Mouse (Mus musculus): ENCODE data around the gene Cnmd.

Cnmd gene

GRCm38 (mm10) chr14:79642063-79642462 lies 19.9 kb downstream of the Cnmd start:
- DNase-seq: no peak

DNA sequence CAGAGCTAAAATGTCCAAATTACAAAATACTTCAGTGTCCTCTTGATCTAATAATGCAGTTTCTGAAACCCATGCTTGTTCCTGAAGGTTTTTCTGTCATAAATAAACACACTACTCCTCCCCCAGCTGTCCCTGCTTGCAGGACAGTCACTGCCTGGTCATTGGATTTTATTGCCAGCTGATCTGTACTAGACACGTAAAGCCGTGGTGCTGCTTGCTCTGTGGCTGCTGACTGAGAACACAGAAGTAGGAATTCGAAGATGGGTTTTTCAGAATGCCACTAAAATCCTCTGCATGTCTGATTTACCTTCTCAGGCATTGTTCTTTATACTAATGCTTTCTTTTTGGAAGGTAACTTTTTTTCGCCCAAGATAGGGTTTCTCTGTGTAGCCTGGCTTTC lies 25.2 kb downstream of the Cnmd start:
- no peak for DNase-seq

GRCm38 (mm10) chr14:79633196-79633595 lies 28.8 kb downstream of the Cnmd start:
- DNase-seq: no peak

- no peak for DNase-seq
Observed at GRCm38 (mm10) chr14:79632330-79632729, 29.6 kb downstream of the Cnmd start.

DNA sequence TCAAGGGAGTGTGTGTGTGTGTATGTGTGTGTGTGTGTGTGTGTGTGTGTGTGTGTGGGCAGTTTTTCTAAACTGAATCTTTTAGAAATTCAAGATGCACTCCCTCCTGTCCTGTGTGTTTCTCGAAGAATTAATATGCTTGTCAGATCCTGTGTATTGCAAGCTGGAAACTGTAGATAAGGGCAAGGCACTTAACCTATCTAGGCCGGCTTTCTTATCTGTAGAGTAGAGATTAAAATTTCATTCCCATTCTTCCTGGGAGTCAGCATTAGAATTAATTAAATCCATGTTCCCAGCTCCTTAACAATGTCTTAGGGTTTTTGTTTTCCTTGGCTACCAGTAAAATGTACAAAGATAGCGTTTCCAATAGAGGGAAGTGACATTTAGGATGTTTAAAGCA lies 40.8 kb downstream of the Cnmd start:
- no peak for DNase-seq

GRCm38 (mm10) chr14:79619802-79620201 lies 42.2 kb downstream of the Cnmd start:
- no peak for DNase-seq

DNA sequence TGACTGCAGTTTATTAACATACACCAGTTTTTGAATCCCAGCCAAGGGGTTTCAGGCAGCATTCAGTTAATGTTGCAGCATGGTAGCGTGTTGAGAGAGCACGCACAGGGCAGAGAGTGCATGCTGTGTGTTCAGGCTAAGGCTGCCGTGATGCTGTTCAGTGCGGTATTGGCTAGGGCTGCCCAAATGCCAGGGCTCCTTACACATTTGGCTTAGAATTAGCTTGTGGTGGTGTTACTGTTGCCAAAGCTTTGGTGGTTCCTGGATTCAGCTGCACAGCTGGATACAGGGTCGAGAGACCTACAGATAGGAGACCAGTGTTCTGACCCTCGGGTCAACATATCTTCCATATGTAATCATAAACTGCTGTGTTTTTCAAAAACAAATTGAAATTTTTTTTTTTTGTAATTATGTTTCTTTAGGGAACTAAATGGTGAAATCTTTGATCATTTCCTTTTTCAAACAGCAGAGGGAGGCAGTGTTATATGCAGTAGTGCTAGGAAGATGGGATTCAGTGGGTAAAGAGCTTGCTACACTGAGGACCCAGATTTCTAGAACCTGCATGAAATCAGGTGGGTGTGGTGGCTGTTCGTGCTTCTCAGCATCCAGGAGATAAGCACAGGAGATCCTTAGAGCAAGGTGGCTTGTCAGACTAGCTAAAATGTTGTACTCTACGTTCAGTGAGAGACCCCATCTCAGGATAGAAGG lies 44.7 kb downstream of the Cnmd start:
- no peak for DNase-seq

DNA sequence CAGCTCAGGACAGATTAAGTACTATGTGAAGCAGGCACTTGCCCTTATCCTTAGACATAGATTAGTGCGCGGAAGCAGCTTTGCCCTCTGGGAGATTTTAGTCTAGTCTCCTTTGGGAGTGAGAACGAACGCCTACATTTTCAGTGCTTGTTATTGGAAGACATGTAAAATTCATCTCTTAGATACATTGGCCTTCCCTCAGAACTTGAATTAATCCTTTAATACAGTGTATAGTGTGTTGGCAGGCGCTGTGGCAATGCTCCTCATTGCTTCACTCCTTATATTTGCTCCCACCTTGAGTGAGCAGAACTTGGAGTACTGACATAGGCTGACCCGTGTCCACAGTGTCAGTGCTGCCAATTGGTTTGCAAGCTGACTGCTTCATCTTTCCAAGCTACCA lies 53.7 kb downstream of the Cnmd start:
- DNase-seq: no peak

DNA sequence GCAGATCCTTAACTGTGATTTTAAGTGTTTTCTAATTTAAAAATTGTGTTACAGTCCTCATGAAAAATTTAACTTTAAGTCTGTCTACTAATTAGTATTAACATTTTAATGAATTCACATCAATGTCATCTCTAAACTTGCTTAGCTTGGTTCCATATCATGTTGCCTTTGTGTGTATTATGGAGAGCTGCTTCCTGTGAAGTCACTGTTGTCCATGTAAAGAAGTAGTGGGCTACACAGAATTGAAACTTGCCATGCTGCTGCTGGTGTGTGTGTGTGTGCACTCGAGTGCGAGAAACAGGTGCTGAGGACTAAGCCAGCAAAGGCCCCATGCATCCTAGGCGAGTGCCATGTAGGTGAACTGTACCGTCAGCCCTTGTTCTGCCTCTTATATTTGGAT lies 54.6 kb downstream of the Cnmd start:
- no peak for DNase-seq

DNA sequence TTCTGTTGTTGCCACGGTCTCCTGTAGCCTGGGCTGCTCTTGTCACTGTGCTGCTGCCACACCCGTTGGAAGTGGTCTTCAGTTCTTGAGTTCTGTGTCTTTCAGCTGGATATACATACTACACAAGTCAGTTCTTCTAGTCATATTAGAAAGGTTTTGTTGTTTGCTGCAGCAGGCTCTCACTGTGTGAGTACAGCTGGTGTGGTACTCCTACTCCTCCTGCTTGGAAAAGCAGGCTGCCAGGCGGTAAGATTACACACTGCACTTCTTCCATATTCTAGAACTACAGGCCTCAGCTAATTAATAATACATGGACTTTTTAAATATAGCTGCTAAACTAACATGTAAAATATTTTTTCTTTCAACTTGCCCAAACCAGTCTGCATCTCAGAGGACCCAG lies 55.1 kb downstream of the Cnmd start:
- no peak for DNase-seq

DNA sequence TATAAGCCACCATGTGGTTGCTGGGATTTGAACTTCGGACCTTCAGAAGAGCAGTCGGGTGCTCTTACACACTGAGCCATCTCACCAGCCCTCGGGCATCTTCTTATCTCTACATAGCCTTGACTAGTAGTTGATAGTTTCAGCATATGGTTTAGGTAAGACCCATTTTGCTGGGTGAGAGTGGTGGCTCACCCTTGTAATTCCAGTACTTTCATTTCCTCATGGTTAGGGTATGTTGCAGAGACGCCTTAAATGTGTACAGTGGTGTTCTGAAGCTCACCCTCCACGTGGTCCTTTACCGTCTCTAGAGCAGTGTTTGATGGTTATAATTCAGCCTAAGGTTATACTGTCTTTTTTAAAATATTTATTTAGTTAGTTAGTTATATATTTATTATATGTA lies 55.6 kb downstream of the Cnmd start:
- no peak for DNase-seq

- DNase-seq: no peak
Observed at GRCm38 (mm10) chr14:79605881-79606280, 56.1 kb downstream of the Cnmd start.

DNA sequence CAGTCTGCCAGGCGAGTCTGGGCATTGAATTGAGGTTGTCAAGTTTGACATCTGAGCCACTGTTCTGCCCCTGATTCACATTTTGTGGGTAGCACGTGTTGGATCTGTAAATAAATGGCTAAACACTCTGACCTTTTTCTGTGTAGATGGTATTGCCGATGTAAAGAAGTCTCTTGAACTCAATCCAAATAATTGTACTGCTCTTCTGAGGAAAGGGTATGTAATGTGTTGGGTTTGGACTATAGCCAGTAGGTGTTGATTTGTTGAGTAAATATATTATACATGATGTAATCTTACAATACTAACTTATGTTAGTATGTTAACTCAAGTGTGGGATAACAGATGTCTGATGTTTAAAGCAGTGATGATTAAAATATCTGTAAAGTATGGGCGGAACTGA lies 65.4 kb downstream of the Cnmd start:
- no peak for DNase-seq

DNA sequence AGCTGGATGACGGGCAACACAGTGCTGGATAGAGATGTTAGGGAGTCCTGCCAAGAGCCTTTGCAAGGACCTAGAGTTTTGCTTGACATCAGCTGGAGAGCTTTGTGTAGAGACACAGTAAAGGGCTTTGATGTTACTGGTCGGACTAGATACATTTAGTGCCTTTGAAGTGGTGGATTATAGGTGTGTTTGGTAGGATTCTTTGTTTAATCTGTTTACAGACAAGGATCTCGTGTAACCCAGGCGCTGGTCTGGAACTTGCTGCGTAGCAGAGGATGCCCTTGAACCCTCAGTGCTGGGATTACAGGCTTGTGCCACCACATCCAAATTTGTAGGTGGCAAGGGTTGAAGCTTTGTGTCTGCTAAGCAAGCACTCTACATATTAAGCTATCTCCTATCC lies 67.9 kb downstream of the Cnmd start:
- no peak for DNase-seq

DNA sequence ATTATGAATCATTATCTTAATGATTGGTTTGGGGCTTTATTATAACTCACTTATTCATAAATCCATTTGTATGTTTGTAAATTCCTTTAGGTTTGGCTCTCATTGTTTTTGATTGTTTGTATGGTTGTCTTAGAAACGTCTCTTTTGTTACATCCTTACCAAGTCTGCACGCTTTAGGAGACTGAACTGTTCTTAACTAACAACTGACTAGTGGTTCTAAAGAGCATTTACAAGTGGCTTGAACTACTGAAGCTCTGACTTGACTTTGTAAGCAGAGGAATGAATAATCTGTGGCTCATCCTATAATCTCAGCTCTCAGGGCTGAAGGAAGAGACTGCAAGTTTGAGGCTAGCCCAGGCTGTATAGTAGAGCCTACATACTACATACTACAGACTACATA lies 70.4 kb downstream of the Cnmd start:
- DNase-seq: no peak

DNA sequence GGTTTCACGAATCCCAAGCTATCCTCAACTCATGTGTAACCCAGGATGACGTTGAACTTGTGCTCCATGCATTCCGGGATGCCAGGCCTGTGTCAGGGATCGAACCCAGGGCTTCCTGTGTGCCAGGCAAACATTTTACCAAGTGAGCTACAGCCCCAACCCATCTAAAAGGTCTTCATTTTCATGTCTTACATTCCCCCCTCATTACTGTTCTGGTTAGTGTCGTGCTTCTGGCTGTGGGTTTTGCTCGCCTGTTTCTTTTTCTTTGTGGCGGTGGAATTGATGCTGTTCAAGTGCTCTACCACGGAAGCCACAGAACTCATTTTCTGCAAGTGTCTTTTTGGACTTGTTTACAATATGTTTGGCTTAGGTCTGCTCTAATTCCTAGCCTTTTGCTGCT lies 71.1 kb downstream of the Cnmd start:
- DNase-seq: no peak

DNA sequence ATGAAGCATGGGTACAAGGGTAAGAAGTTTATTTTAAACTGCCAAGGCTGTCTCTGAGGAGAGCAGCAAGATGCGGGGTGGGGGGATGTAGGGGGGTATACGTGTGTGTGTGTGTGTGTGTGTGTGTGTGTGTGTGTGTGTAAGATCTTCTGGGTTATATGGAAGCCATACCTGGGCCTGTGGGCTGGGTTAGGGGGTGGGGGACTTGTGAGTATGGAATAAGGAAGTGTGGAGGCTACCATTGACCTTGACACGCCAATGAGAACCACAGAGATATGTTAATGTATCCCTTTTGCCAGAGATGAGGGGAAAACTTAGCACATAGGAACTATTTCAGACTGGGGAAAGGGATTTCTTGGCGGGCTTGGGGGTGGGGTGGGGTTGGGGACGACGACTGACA lies 72.6 kb downstream of the Cnmd start:
- DNase-seq: no peak

GRCm38 (mm10) chr14:79588534-79588951 lies 73.4 kb downstream of the Cnmd start:
- DNase-seq: peak; percentile 39

DNA sequence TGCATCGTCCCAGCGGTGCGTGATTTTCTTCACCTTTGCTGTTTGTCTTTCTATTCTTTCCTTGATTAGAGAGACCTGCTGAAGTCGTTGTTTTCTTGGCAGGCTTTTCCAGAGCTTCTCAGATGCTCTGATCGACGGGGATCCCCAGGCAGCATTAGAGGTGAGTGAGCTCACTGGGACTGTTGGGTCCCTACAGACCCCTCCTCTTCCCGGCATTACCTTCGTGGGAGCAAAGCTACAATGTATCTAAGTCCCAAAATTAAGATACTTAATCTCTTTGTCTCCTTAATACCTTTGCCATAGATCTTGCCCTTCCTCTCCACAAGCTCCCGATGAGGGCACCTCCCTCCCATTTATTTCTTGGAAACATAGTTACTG lies 74.1 kb downstream of the Cnmd start:
- DNase-seq: no peak
